Mouse (Mus musculus) limb, embryonic 14.5 days (tissue): Measurements from ENCODE around the gene Ly6g6d. TPM values are rescaled to one million over a fixed set of nuclear protein-coding genes. Genes with fewer than 3 reads are reported as not detected.

Experiments
- ATAC-seq: fragments of 200-750 bp; cut with Nextera tagmentation; 2 replicates; pipeline ENCODE4 v1.8.0; 2017; ENCODE audit warnings: low read depth, moderate number of reproducible peaks, moderate TSS enrichment; ENCODE audit not compliant: low FRiP score
- DNase-seq: peaks from one replicate; pipeline ENCODE4 v3.0.0-alpha.2; 2015; ENCODE audit warnings: low spot score
- H3K27ac ChIP-seq: fragments of 300-500 bp; sonication (generic); replicated peaks from 2 replicates; pipeline ENCODE4 v1.5.1; 2014; ENCODE audit warnings: low read depth, mild to moderate bottlenecking, low read length, moderate library complexity, mixed read lengths
- H3K27me3 ChIP-seq: fragments of 300-500 bp; sonication (generic); 2 replicates; pipeline ENCODE4 v1.6.1; 2014; ENCODE audit warnings: low read length, mixed read lengths; ENCODE audit not compliant: control insufficient read depth, insufficient read depth
- H3K36me3 ChIP-seq: fragments of 300-500 bp; sonication (generic); 2 replicates; pipeline ENCODE4 v1.6.1; 2014; ENCODE audit warnings: mild to moderate bottlenecking, low read length, moderate library complexity, mixed read lengths; ENCODE audit not compliant: control insufficient read depth, insufficient read depth
- H3K4me1 ChIP-seq: fragments of 300-500 bp; sonication (generic); 2 replicates; pipeline ENCODE4 v1.6.1; 2014; ENCODE audit warnings: antibody characterized with exemption, low read length, mixed read lengths; ENCODE audit not compliant: control insufficient read depth, insufficient read depth
- H3K4me2 ChIP-seq: fragments of 300-500 bp; sonication (generic); replicated peaks from 2 replicates; pipeline ENCODE4 v1.6.1; 2014; ENCODE audit warnings: low read depth, mild to moderate bottlenecking, low read length, moderate library complexity; ENCODE audit not compliant: severe bottlenecking
- H3K4me3 ChIP-seq: fragments of 300-500 bp; sonication (generic); replicated peaks from 2 replicates; pipeline ENCODE4 v1.5.1; 2014; ENCODE audit warnings: low read length
- H3K9ac ChIP-seq: fragments of 300-500 bp; sonication (generic); 2 replicates; pipeline ENCODE4 v1.6.1; 2014; ENCODE audit warnings: mild to moderate bottlenecking, low read depth, low read length, moderate library complexity; ENCODE audit not compliant: severe bottlenecking
- H3K9me3 ChIP-seq: fragments of 300-500 bp; sonication (generic); 2 replicates; pipeline ENCODE4 v1.6.1; 2016; ENCODE audit warnings: low read length; ENCODE audit not compliant: control insufficient read depth
- POLR2A ChIP-seq: fragments of 200-500 bp; IDR thresholded peaks from 2 replicates; pipeline ENCODE4 v1.8.0; 2012; ENCODE audit warnings: inconsistent platforms, mild to moderate bottlenecking, moderate library complexity, borderline replicate concordance; ENCODE audit not compliant: insufficient read depth, insufficient read length; ENCODE audit errors: extremely low read depth
- WGBS: fragments of 180-500 bp; shearing (Covaris S2); extraction: QIAGEN DNeasy Blood & Tissue Kit; methylation state at CpG from one replicate; pipeline ENCODE4 v1.1.7; 2014; 5-methylcytosine and 5-hydroxymethylcytosine counted together
- polyA plus RNA-seq, 2 experiments: library from polyadenylated mRNA; depleted of rRNA in 1 of 2; stranded (reverse) in 1 of 2; unstranded in 1 of 2; fragments of >200 nt; fragmentation: Nextera tagmentation in 1 of 2; extraction: Ambion mirVana in 1 of 2; gene quantifications; 2 replicates each; pipeline versions ENCODE4 v1.2.1 to v1.2.3; 2012 to 2014

Gene Ly6g6d
- polyA plus RNA-seq, 2 experiments = 2.0 to 2.3 TPM

DNA sequence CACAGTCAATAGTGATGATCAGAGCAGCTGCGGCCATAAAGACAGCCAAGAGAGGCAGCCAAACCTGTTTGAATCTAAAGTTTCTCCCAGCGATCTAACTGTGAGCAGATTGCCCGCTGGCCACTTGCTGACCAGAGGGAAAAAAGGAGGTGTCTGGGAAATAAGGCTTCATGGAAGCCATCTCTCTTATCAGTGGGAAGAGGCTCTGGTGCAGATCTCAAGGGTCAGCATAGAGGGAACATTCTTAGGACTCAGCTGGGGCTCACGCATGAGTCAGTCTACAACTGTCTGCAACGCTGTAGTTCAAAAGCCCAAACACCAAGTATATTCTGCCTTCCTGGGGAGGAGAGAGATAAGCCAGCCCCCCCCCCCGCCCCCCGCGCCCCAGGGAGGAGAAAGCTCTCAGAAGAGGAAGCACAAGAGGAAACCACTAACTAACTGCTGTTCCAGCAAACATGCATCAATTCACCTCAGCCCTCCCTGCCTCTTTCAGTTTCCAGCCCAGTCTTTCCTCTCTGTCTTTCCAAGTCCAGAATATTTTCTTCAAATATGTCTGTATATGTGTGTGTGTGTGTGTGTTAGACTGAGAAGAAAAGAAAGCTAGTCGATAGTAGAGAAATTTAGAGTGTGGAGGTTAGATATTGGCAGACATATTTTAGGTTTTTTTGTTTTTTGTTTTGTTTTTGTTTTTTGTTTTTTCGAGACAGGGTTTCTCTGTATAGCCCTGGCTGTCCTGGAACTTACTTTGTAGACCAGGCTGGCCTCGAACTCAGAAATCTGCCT lies 29.5 kb downstream of the Ly6g6d start:
- no peak overlapping the region; the same call in 1 of the 2 replicates for H3K9ac ChIP-seq
- 0 out of 2 replicates have a peak overlapping the region, but pooled peaks have one; percentile 10 for H3K4me2 ChIP-seq
- 38% methylated on average over 11 of the region's 11 CpGs for WGBS
- DNase-seq (no peak), ATAC-seq (no peak)
- no peaks in the 10 kb centered on the region for H3K27me3 ChIP-seq
- H3K36me3 ChIP-seq = peaks cover 14% of the 10 kb centered on the region
- no peak for TF ChIP-seq POLR2A
- no peaks in the 10 kb centered on the region for H3K9me3 ChIP-seq
- H3K27ac ChIP-seq = peak overlapping the region; percentile 26
- H3K4me1 ChIP-seq = peaks cover 41% of the 10 kb centered on the region
- no peak overlapping the region for H3K4me3 ChIP-seq

DNA sequence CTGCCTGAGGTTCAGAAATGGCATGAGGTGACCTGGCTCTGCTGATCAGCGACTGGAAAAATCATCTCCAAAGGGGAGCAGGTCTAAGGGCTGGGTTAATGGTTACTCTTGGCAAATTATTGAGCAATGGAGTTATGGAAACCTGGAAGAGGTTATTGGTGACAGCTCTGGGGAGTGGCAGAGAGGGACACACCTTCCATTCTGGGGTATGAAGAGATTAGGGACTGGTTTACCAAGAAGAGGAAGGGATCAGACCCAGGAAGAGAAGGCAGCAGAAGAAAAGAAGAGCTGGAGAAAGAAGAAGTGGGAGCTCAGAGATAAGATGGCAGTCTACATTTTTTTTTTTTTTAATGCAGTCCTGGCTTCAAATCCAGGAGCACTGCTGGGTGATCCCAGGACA lies 30.2 kb downstream of the Ly6g6d start:
- WGBS = 49% methylated on average over 1 of the region's 1 CpGs
- Histone ChIP-seq H3K36me3 (peaks cover 7% of the 10 kb centered on the region), H3K27ac (peak overlapping the region; percentile 26), H3K4me1 (peaks cover 40% of the 10 kb centered on the region), H3K9ac (no peak overlapping the region; the same call in 1 of the 2 replicates), H3K9me3 (no peaks in the 10 kb centered on the region), H3K27me3 (no peaks in the 10 kb centered on the region), H3K4me2 (0 out of 2 replicates have a peak overlapping the region, but pooled peaks have one; percentile 10), H3K4me3 (no peak overlapping the region)
- TF ChIP-seq POLR2A = no peak
- ATAC-seq (no peak), DNase-seq (no peak)

DNA sequence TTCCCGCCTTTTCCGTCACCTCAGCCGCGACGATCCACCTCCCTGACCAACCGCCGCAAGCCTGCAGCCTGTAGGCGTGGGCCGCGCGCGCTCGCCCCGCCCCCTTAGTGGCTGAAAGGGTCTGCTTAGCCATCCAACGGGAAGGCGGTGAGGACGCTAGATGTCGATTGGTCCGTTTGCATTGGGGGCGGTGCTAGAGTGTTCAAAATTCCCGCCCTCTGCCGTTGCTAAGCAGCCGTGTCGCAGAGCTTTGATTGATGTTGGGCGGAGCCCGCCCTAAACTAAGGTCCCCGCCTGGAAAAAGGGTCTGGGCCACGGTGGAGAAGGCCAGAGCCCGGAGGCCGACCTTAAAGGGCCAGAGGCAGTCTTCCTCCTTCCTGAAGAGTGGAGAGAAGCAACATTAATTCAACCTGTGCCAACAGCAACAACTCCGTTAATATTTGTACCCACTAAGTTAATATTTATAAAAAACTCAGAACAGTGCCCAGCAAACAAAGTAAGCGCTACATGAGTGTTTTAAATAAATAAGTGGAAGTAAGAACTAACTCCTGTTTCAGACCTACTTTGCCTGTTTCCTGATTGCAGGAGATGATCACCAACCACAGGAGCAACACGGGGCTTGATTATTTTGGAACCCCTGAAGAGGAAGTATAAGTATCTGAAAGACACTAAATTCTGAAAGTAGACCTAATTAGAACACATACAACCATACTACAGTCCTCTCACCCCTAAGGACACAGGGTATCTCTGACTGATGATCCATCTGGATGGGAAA lies 31.0 kb downstream of the Ly6g6d start, which contains the start of gene Msh5:
Gene Msh5, minus strand, starts transcription at position 65 of the 775 bp plus-strand sequence.
- WGBS = 6% methylated on average over 33 of the region's 33 CpGs
- H3K9me3 ChIP-seq = no peaks in the 10 kb centered on the region
- H3K9ac ChIP-seq = peak within 1 kb of the TSS; percentile 88
- H3K4me2 ChIP-seq = peak within 1 kb of the TSS; percentile 99
- 0 out of 2 replicates have a peak, but pooled peaks have one; percentile 17 for TF ChIP-seq POLR2A
- H3K27me3 ChIP-seq = no peaks in the 10 kb centered on the region
- peak; percentile 96 for ATAC-seq
- H3K36me3 ChIP-seq = no peaks in the 10 kb centered on the region
- peak within 1 kb of the TSS; percentile 60 for H3K4me3 ChIP-seq
- H3K4me1 ChIP-seq = peaks cover 34% of the 10 kb centered on the region
- peak within 1 kb of the TSS; percentile 83 for H3K27ac ChIP-seq
- peak; percentile 99 for DNase-seq

DNA sequence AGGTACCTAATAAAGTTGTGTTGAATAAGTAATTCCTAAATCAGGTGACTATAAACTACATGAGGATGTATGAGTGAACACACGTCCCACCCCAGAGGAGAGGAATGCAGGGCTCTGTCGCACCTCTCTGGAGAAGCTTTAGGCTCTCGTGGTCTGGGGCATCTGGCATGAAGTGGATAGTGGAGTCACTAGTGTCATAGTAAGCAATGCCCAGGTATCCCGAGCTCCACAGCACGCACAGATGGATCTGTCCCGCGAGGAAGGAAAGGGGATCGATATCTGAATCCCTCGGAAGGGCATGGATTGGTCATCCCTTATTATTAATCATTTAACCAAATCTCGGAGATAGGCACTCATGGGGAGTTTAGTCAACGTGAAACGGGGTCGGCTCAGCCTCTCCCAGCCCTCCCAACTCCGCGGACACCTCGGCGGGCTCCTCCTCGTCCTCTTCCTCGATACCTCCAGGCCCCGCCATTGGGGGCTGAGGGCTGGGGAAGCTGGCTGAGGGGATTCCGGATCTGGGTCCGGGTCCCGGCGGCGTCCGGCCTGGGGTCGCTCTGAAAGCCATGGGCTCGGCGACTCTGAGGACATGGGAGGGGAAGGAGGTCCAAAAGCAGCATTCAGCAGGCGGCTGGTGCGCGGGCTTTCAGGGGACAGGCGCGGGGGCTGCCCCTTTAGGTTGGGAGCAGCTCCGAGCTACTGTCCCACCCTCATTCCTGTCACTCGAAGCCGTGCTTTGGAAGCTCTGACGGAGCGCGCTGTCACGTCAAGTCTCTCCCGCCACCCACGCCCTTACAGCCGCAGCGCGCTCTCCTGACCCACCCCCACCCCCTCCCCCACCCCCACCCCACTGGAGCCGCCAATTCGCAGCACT lies 31.8 kb downstream of the Ly6g6d start:
- peak overlapping the region; percentile 88 for H3K9ac ChIP-seq
- 7% methylated on average over 31 of the region's 48 CpGs for WGBS
- 0 out of 2 replicates have a peak, but pooled peaks have one; percentile 8 for TF ChIP-seq POLR2A
- H3K9me3 ChIP-seq = no peaks in the 10 kb centered on the region
- H3K36me3 ChIP-seq = no peaks in the 10 kb centered on the region
- H3K4me1 ChIP-seq = peaks cover 32% of the 10 kb centered on the region
- H3K27ac ChIP-seq = peak overlapping the region; percentile 83
- H3K4me2 ChIP-seq = peak overlapping the region; percentile 99
- H3K27me3 ChIP-seq = no peaks in the 10 kb centered on the region
- ATAC-seq (peak; percentile 0; the same call in 1 of the 2 replicates), DNase-seq (no peak)
- peak overlapping the region; percentile 60 for H3K4me3 ChIP-seq
